Mouse (Mus musculus) frontal cortex, postnatal 36 days (tissue): ENCODE results near the gene Chd2.
"Not testable (repeated sequence)": the region's sequence is repeated elsewhere in the genome, so short reads cannot be mapped to it uniquely, and the experiment has no call there.

ENCODE experiments used
- DNase-seq, 2 experiments: peaks; one replicate each; pipeline ENCODE4 v3.0.0; 2022; ENCODE audit warnings: low spot score in 2 of 2

Chd2 gene

GRCm38 (mm10) chr7:73541412-73542130 lies at the start of gene Chd2:
Chd2 (minus strand) TSS chr7:73541830.
- DNase-seq = peak; percentile 37 to 68

GRCm38 (mm10) chr7:73590757-73591156 lies 49.1 kb upstream of the Chd2 start:
- DNase-seq = no peak

- peak in 1 of 2 experiments; percentile 48 for DNase-seq
These were observed 47.7 kb upstream of the Chd2 start for GRCm38 (mm10) chr7:73589208-73589771.

- peak in 1 of 2 experiments; percentile 65 for DNase-seq
These were observed 46.8 kb upstream of the Chd2 start for GRCm38 (mm10) chr7:73588351-73588906.

- DNase-seq = peak in 1 of 2 experiments; percentile 78
These were observed 45.1 kb upstream of the Chd2 start for GRCm38 (mm10) chr7:73586717-73587116.

- DNase-seq = no peak
These were observed 44.6 kb upstream of the Chd2 start for GRCm38 (mm10) chr7:73586206-73586605.

GRCm38 (mm10) chr7:73585114-73586032 lies 43.7 kb upstream of the Chd2 start:
- no peak for DNase-seq

- DNase-seq = peak in 1 of 2 experiments; percentile 50
These were observed 42.7 kb upstream of the Chd2 start for GRCm38 (mm10) chr7:73584009-73584995.

- DNase-seq = no peak
These were observed 41.8 kb upstream of the Chd2 start for GRCm38 (mm10) chr7:73583400-73583799.

GRCm38 (mm10) chr7:73581836-73582375 lies 40.3 kb upstream of the Chd2 start:
- no peak for DNase-seq

GRCm38 (mm10) chr7:73579072-73579731 lies 37.6 kb upstream of the Chd2 start:
- DNase-seq = no peak

GRCm38 (mm10) chr7:73577888-73578421 lies 36.3 kb upstream of the Chd2 start:
- DNase-seq = no peak

GRCm38 (mm10) chr7:73576101-73576936 lies 34.7 kb upstream of the Chd2 start:
- DNase-seq = no peak

- no peak for DNase-seq
These were observed 33.6 kb upstream of the Chd2 start for GRCm38 (mm10) chr7:73575257-73575656.

- not testable (repeated sequence) for DNase-seq
These were observed 33.0 kb upstream of the Chd2 start for GRCm38 (mm10) chr7:73574673-73575072.

GRCm38 (mm10) chr7:73572571-73572970 lies 30.9 kb upstream of the Chd2 start:
- DNase-seq = no peak

- no peak for DNase-seq
These were observed 27.3 kb upstream of the Chd2 start for GRCm38 (mm10) chr7:73568801-73569403.

GRCm38 (mm10) chr7:73567754-73568161 lies 26.1 kb upstream of the Chd2 start:
- no peak for DNase-seq
